Mouse (Mus musculus) midbrain, embryonic 14.5 days (tissue): ENCODE measurements around the gene Kif1a. TPM values are rescaled to one million over a fixed set of nuclear protein-coding genes. Genes with fewer than 3 reads are reported as not detected.

Experiments used
- ATAC-seq: fragments of 200-750 bp; cut with Nextera tagmentation; 2 replicates; pipeline ENCODE4 v1.8.0; 2017; ENCODE audit warnings: moderate number of reproducible peaks, moderate library complexity; ENCODE audit not compliant: low FRiP score, low TSS enrichment
- DNase-seq: peaks from one replicate; pipeline ENCODE4 v3.0.0-alpha.2; 2015
- H3K27ac ChIP-seq: fragments of 300-500 bp; sonication (generic); replicated peaks from 2 replicates; pipeline ENCODE4 v1.5.1; 2014; ENCODE audit warnings: mild to moderate bottlenecking, low read depth, low read length, moderate library complexity
- H3K27me3 ChIP-seq: fragments of 300-500 bp; sonication (generic); 2 replicates; pipeline ENCODE4 v1.6.1; 2014; ENCODE audit warnings: low read length, control low read depth, mixed read lengths; ENCODE audit not compliant: control insufficient read depth, insufficient read depth
- H3K36me3 ChIP-seq: fragments of 300-500 bp; sonication (generic); 2 replicates; pipeline ENCODE4 v1.6.1; 2014; ENCODE audit warnings: low read length, control low read depth; ENCODE audit not compliant: control insufficient read depth, insufficient read depth
- H3K4me1 ChIP-seq: fragments of 300-500 bp; sonication (generic); 2 replicates; pipeline ENCODE4 v1.6.1; 2014; ENCODE audit warnings: mild to moderate bottlenecking, antibody characterized with exemption, low read length, control low read depth; ENCODE audit not compliant: control insufficient read depth, insufficient read depth
- H3K4me2 ChIP-seq: fragments of 300-500 bp; sonication (generic); 2 replicates; pipeline ENCODE4 v1.6.1; 2014; ENCODE audit warnings: mild to moderate bottlenecking, low read length, moderate library complexity
- H3K4me3 ChIP-seq: fragments of 300-500 bp; sonication (generic); replicated peaks from 2 replicates; pipeline ENCODE4 v1.5.1; 2014; ENCODE audit warnings: low read depth, low read length
- H3K9ac ChIP-seq: fragments of 300-500 bp; sonication (generic); replicated peaks from 2 replicates; pipeline ENCODE4 v1.6.1; 2014; ENCODE audit warnings: mild to moderate bottlenecking, low read length, moderate library complexity
- H3K9me3 ChIP-seq: fragments of 300-500 bp; sonication (generic); 2 replicates; pipeline ENCODE4 v1.6.1; 2016; ENCODE audit warnings: low read length, control low read depth, mixed read lengths; ENCODE audit not compliant: control insufficient read depth
- WGBS: fragments of 180-500 bp; shearing (Covaris S2); extraction: QIAGEN DNeasy Blood & Tissue Kit; methylation state at CpG from one replicate; pipeline ENCODE4 v1.1.7; 2014; 5-methylcytosine and 5-hydroxymethylcytosine counted together
- polyA plus RNA-seq: library from polyadenylated mRNA; unstranded; fragments of >200 nt; fragmentation: Nextera tagmentation; extraction: Ambion mirVana; gene quantifications from 2 replicates; pipeline ENCODE4 v1.2.1, GENCODE M21; 2014

The Kif1a gene
- polyA plus RNA-seq, 1 experiment from 2014 or later, result 350 TPM

- 51% methylated on average over 22 of the region's 23 CpGs for WGBS
- H3K4me2 ChIP-seq, result no peak overlapping the region
- no peak for DNase-seq
These were observed 50.5 kb downstream of the Kif1a start for GRCm38 (mm10) chr1:93051124-93051833.

GRCm38 (mm10) chr1:93050071-93050470 lies 51.7 kb downstream of the Kif1a start:
- ATAC-seq (no peak), DNase-seq (no peak)
- H3K27me3 ChIP-seq, result no peaks in the 10 kb centered on the region
- no peak overlapping the region for H3K9ac ChIP-seq
- H3K4me3 ChIP-seq, result no peak overlapping the region
- H3K27ac ChIP-seq, result no peak overlapping the region
- H3K9me3 ChIP-seq, result no peaks in the 10 kb centered on the region
- no peak overlapping the region for H3K4me2 ChIP-seq
- no peaks in the 10 kb centered on the region for H3K4me1 ChIP-seq
- H3K36me3 ChIP-seq, result peaks cover 95% of the 10 kb centered on the region
- 92% methylated on average over 3 of the region's 3 CpGs for WGBS

More at GRCm38 (mm10) chr1:93051124-93051833, 50.5 kb downstream of the Kif1a start:
- H3K9me3 ChIP-seq, result no peaks in the 10 kb centered on the region
- H3K4me3 ChIP-seq, result no peak overlapping the region
- no peaks in the 10 kb centered on the region for H3K4me1 ChIP-seq
- no peak; the same call in 1 of the 2 replicates for ATAC-seq
- H3K27me3 ChIP-seq, result no peaks in the 10 kb centered on the region
- no peak overlapping the region for H3K9ac ChIP-seq
- H3K27ac ChIP-seq, result no peak overlapping the region
- peaks cover 97% of the 10 kb centered on the region for H3K36me3 ChIP-seq

GRCm38 (mm10) chr1:93046153-93046789 lies 55.5 kb downstream of the Kif1a start:
- 90% methylated on average over 10 of the region's 10 CpGs for WGBS
- peaks cover 95% of the 10 kb centered on the region for H3K36me3 ChIP-seq
- H3K4me2 ChIP-seq, result no peak overlapping the region
- no peaks in the 10 kb centered on the region for H3K4me1 ChIP-seq
- H3K9ac ChIP-seq, result no peak overlapping the region
- H3K9me3 ChIP-seq, result no peaks in the 10 kb centered on the region
- no peak overlapping the region for H3K4me3 ChIP-seq
- ATAC-seq (no peak), DNase-seq (no peak)
- no peaks in the 10 kb centered on the region for H3K27me3 ChIP-seq
- H3K27ac ChIP-seq, result no peak overlapping the region

- peaks cover 88% of the 10 kb centered on the region for H3K36me3 ChIP-seq
- DNase-seq (no peak), ATAC-seq (no peak)
- H3K4me2 ChIP-seq, result no peak overlapping the region
- WGBS, result 74% methylated on average over 4 of the region's 4 CpGs
- H3K4me1 ChIP-seq, result no peaks in the 10 kb centered on the region
- H3K27me3 ChIP-seq, result no peaks in the 10 kb centered on the region
- no peaks in the 10 kb centered on the region for H3K9me3 ChIP-seq
- H3K9ac ChIP-seq, result no peak overlapping the region
- no peak overlapping the region for H3K27ac ChIP-seq
- no peak overlapping the region for H3K4me3 ChIP-seq
These were observed 65.8 kb downstream of the Kif1a start for GRCm38 (mm10) chr1:93035981-93036380.

GRCm38 (mm10) chr1:93033989-93034388 lies 67.8 kb downstream of the Kif1a start:
- no peak for ATAC-seq
- DNase-seq, result no peak
- no peaks in the 10 kb centered on the region for H3K4me1 ChIP-seq
- no peaks in the 10 kb centered on the region for H3K27me3 ChIP-seq
- peaks cover 83% of the 10 kb centered on the region for H3K36me3 ChIP-seq
- WGBS, result 48% methylated on average over 8 of the region's 8 CpGs
- no peak overlapping the region for H3K27ac ChIP-seq
- no peak overlapping the region for H3K4me3 ChIP-seq
- no peak overlapping the region for H3K4me2 ChIP-seq
- H3K9ac ChIP-seq, result no peak overlapping the region
- no peaks in the 10 kb centered on the region for H3K9me3 ChIP-seq

- ATAC-seq, result no peak
- Histone ChIP-seq H3K4me3 (no peak overlapping the region), H3K36me3 (peaks cover 80% of the 10 kb centered on the region), H3K9me3 (no peaks in the 10 kb centered on the region), H3K27ac (no peak overlapping the region), H3K4me2 (no peak overlapping the region), H3K9ac (no peak overlapping the region), H3K27me3 (no peaks in the 10 kb centered on the region), H3K4me1 (no peaks in the 10 kb centered on the region)
- WGBS, result 90% methylated on average over 3 of the region's 3 CpGs
- no peak for DNase-seq
These were observed 70.6 kb downstream of the Kif1a start for GRCm38 (mm10) chr1:93031199-93031598.

- no peaks in the 10 kb centered on the region for H3K27me3 ChIP-seq
- peaks cover 78% of the 10 kb centered on the region for H3K36me3 ChIP-seq
- WGBS, result 82% methylated on average over 2 of the region's 2 CpGs
- H3K4me1 ChIP-seq, result no peaks in the 10 kb centered on the region
- DNase-seq (no peak), ATAC-seq (no peak)
- H3K9ac ChIP-seq, result no peak overlapping the region
- H3K4me3 ChIP-seq, result no peak overlapping the region
- no peak overlapping the region for H3K27ac ChIP-seq
- H3K4me2 ChIP-seq, result no peak overlapping the region
- H3K9me3 ChIP-seq, result no peaks in the 10 kb centered on the region
These were observed 71.7 kb downstream of the Kif1a start for GRCm38 (mm10) chr1:93030060-93030459.

GRCm38 (mm10) chr1:93029387-93029786 lies 72.4 kb downstream of the Kif1a start:
- WGBS, result 97% methylated on average over 10 of the region's 10 CpGs
- H3K36me3 ChIP-seq, result peaks cover 78% of the 10 kb centered on the region

GRCm38 (mm10) chr1:93026600-93026999 lies 75.2 kb downstream of the Kif1a start:
- Histone ChIP-seq H3K4me1 (no peaks in the 10 kb centered on the region), H3K36me3 (peaks cover 88% of the 10 kb centered on the region), H3K4me2 (no peak overlapping the region), H3K9ac (no peak overlapping the region), H3K9me3 (no peaks in the 10 kb centered on the region), H3K27me3 (no peaks in the 10 kb centered on the region), H3K27ac (no peak overlapping the region), H3K4me3 (no peak overlapping the region)
- DNase-seq (no peak), ATAC-seq (no peak)
- 85% methylated on average over 8 of the region's 8 CpGs for WGBS

More at GRCm38 (mm10) chr1:93029387-93029786, 72.4 kb downstream of the Kif1a start:
- no peak overlapping the region for H3K9ac ChIP-seq
- no peak overlapping the region for H3K4me2 ChIP-seq
- H3K27me3 ChIP-seq, result no peaks in the 10 kb centered on the region
- DNase-seq (no peak), ATAC-seq (no peak)
- H3K4me1 ChIP-seq, result no peaks in the 10 kb centered on the region
- H3K4me3 ChIP-seq, result no peak overlapping the region
- H3K9me3 ChIP-seq, result no peaks in the 10 kb centered on the region
- H3K27ac ChIP-seq, result no peak overlapping the region
